Comparison of ENCODE assay signal across 8 mouse cellular contexts in genomic region chr5:33820733-33821621, GRCm38 (mm10). TPM values are rescaled to one million over a fixed set of nuclear protein-coding genes. Genes with fewer than 3 reads are reported as not detected.
DNase-seq lines count a peak whose midpoint lies in the region; ATAC-seq lines count a peak whose summit lies in the region.

No protein-coding gene starts in this region.

- ATAC-seq in hindbrain, embryonic 11.5 days (ENCODE audit: low FRiP score) = peak; percentile 70

- H3K4me2 ChIP-seq in hindbrain, embryonic 11.5 days (replicated peaks; ENCODE audit: low read depth, low read length) = peak overlapping the region; percentile 65

- no peaks in the 10 kb centered on the region for H3K36me3 ChIP-seq in hindbrain, embryonic 11.5 days (ENCODE audit: control insufficient read depth, insufficient read depth, low read length)
- H3K36me3 ChIP-seq in macrophage (ENCODE audit: inconsistent target) = no peaks in the 10 kb centered on the region

- peaks cover 10% of the 10 kb centered on the region for H3K4me1 ChIP-seq in hindbrain, embryonic 11.5 days (replicated peaks; ENCODE audit: control insufficient read depth, insufficient read depth, low read length)

- peak overlapping the region; percentile 100 for H3K9ac ChIP-seq in hindbrain, embryonic 11.5 days (ENCODE audit: low read depth, low read length)

- DNase-seq in NIH3T3 (ENCODE audit: low read depth) = peak; percentile 73
- DNase-seq in cerebellum, adult 8-10 months = peak; percentile 53
- DNase-seq in forelimb bud, embryonic 11.5 days (ENCODE audit: low read depth, low spot score) = peak; percentile 43
- peak; percentile 78 for DNase-seq in hindbrain, embryonic 11.5 days (ENCODE audit: low spot score)
- peak; percentile 20 to 25 for DNase-seq in left cerebral cortex, adult 8-10 months (ENCODE audit: low spot score in 2 of 2)
- DNase-seq in right cerebral cortex, postnatal 14 days = peak; percentile 38
- peak; percentile 47 to 65 for DNase-seq in urinary bladder, postnatal 4 days (ENCODE audit: low spot score in 2 of 2)

- no peaks in the 10 kb centered on the region for H3K9me3 ChIP-seq in hindbrain, embryonic 11.5 days (ENCODE audit: control insufficient read depth, low read length)

- peaks cover 46% of the 10 kb centered on the region for H3K79me2 ChIP-seq in macrophage (ENCODE audit: inconsistent target)

- no peaks in the 10 kb centered on the region for H3K27me3 ChIP-seq in hindbrain, embryonic 11.5 days (ENCODE audit: control insufficient read depth, insufficient read depth, low read length)

- H3K27ac ChIP-seq in hindbrain, embryonic 11.5 days (ENCODE audit: low read depth, low read length) = peak overlapping the region; percentile 100
- peak overlapping the region; percentile 55 for H3K27ac ChIP-seq in macrophage

- H3K4me3 ChIP-seq in hindbrain, embryonic 11.5 days (ENCODE audit: low read depth, low read length) = peak overlapping the region; percentile 100
- H3K4me3 ChIP-seq in macrophage (ENCODE audit: inconsistent target) = peak overlapping the region; percentile 59

- WGBS in hindbrain, embryonic 11.5 days = 1% methylated on average over 79 of the region's 121 CpGs
- WGBS in macrophage (ENCODE audit: missing documents) = 0% methylated on average over 95 of the region's 121 CpGs

RNA-seq across cellular contexts. Expression of gene Nsd2, which starts 0.5 kb away (rescaled TPM):
- 95.3 and 104 TPM in 2 replicates for polyA plus RNA-seq in hindbrain, embryonic 11.5 days (2014; fragmentation: Nextera tagmentation; extraction: Ambion mirVana)
- 100 to 1,000 TPM; 132 to 163 (median 146) TPM for total RNA-seq in left cerebral cortex, adult 8-10 months (2022)
- total RNA-seq in macrophage (2018; cell fraction: chromatin; rRNA removed) = 100 to 1,000 TPM in 14 of 26 experiments, 10 to 100 TPM in 12; 23.4 to 196 (median 106) TPM
- total RNA-seq in macrophage (2018; cell fraction: cytosol; rRNA removed) = 10 to 100 TPM; 13.8 to 29.0 (median 20.4) TPM
- 100 to 1,000 TPM in 4 of 26 experiments, 10 to 100 TPM in 22; 20.0 to 263 (median 70.2) TPM for total RNA-seq in macrophage (2018; cell fraction: nucleus; rRNA removed)
- 12.0 to 50.3 TPM (median 18.1 TPM) in 3 replicates for polyA plus RNA-seq in macrophage (2018)

RNA-seq across cellular contexts. Expression of gene Letm1, which starts 38.4 kb away (rescaled TPM):
- 40.2 and 44.9 TPM in 2 replicates for polyA plus RNA-seq in hindbrain, embryonic 11.5 days (2014; fragmentation: Nextera tagmentation; extraction: Ambion mirVana)
- 100 to 1,000 TPM in 1 of 4 experiments, 10 to 100 TPM in 3; 94.3 to 103 (median 95.4) TPM for total RNA-seq in left cerebral cortex, adult 8-10 months (2022)
- total RNA-seq in macrophage (2018; cell fraction: chromatin; rRNA removed) = 10 to 100 TPM; 12.1 to 78.8 (median 48.9) TPM
- 10 to 100 TPM; 16.9 to 31.6 (median 25.3) TPM for total RNA-seq in macrophage (2018; cell fraction: cytosol; rRNA removed)
- total RNA-seq in macrophage (2018; cell fraction: nucleus; rRNA removed) = 10 to 100 TPM; 10.3 to 53.6 (median 30.1) TPM
- polyA plus RNA-seq in macrophage (2018) = 18.0 to 31.8 TPM (median 23.1 TPM) in 3 replicates

Comparison
In these comparisons a context has a peak if more than half of its experiments do, and no peak if none do; other contexts are left out.
1. Peak in every context shown above with its lines: DNase-seq, ATAC-seq, H3K4me3 ChIP-seq and H3K27ac ChIP-seq.
2. DNase-seq: peak in every context shown above with its lines; median percentile 78 in hindbrain, embryonic 11.5 days; 73 in NIH3T3; 56 in urinary bladder, postnatal 4 days; 53 in cerebellum, adult 8-10 months; 43 in forelimb bud, embryonic 11.5 days; 38 in right cerebral cortex, postnatal 14 days; 22 in left cerebral cortex, adult 8-10 months.